Mouse (Mus musculus): ENCODE data around the gene C130060K24Rik. TPM values are rescaled to one million over a fixed set of nuclear protein-coding genes. Genes with fewer than 3 reads are reported as not detected.

C130060K24Rik gene
- not detected for polyA plus RNA-seq (2021)

- peaks cover 8% of the 10 kb centered on the region for H3K27me3 ChIP-seq
- in situ Hi-C loops (cut with MboI; ENCODE audit: low pct_unique_long_range_greater_than_20kb): no loop called here
- CTCF ChIA-PET: no interaction called here
- ATAC-seq (no peak), DNase-seq (ENCODE audit: low read depth, low spot score) (no peak)
- TF ChIP-seq CTCF (IDR thresholded peaks at IDR 0.05): no peak
- POLR2A ChIA-PET: no interaction called here
These were observed at the start of gene C130060K24Rik for GRCm38 (mm10) chr6:65380918-65381772. C130060K24Rik (plus strand) TSS chr6:65381105.

GRCm38 (mm10) chr6:65334246-65334645 lies 46.7 kb upstream of the C130060K24Rik start:
- TF ChIP-seq CTCF (IDR thresholded peaks at IDR 0.05): no peak
- no peak for DNase-seq (ENCODE audit: low read depth, low spot score)
- ATAC-seq: no peak
- in situ Hi-C loops (cut with MboI; ENCODE audit: low pct_unique_long_range_greater_than_20kb): no loop called here
- peaks cover 6% of the 10 kb centered on the region for H3K27me3 ChIP-seq
- ChIA-PET POLR2A (no interaction called here), CTCF (no interaction called here)

- no peak for TF ChIP-seq CTCF (IDR thresholded peaks at IDR 0.05)
- ChIA-PET CTCF (no interaction called here), POLR2A (no interaction called here)
- ATAC-seq (no peak), DNase-seq (ENCODE audit: low read depth, low spot score) (no peak)
- in situ Hi-C loops (cut with MboI; ENCODE audit: low pct_unique_long_range_greater_than_20kb): no loop called here
- H3K27me3 ChIP-seq: no peaks in the 10 kb centered on the region
These were observed 41.5 kb upstream of the C130060K24Rik start for GRCm38 (mm10) chr6:65339391-65339790.

GRCm38 (mm10) chr6:65341360-65341759 lies 39.5 kb upstream of the C130060K24Rik start:
- no peak for DNase-seq (ENCODE audit: low read depth, low spot score)
- no peak for ATAC-seq
- CTCF ChIA-PET: no interaction called here
- in situ Hi-C loops (cut with MboI; ENCODE audit: low pct_unique_long_range_greater_than_20kb): no loop called here
- H3K27me3 ChIP-seq: no peaks in the 10 kb centered on the region
- TF ChIP-seq CTCF (IDR thresholded peaks at IDR 0.05): no peak
- POLR2A ChIA-PET: no interaction called here

- ChIA-PET POLR2A (no interaction called here), CTCF (no interaction called here)
- TF ChIP-seq CTCF (IDR thresholded peaks at IDR 0.05): no peak
- in situ Hi-C loops (cut with MboI; ENCODE audit: low pct_unique_long_range_greater_than_20kb): no loop called here
- no peak for ATAC-seq
- peaks cover 16% of the 10 kb centered on the region for H3K27me3 ChIP-seq
- DNase-seq (ENCODE audit: low read depth, low spot score): no peak
These were observed 33.2 kb upstream of the C130060K24Rik start for GRCm38 (mm10) chr6:65347736-65348135.

GRCm38 (mm10) chr6:65348255-65348654 lies 32.6 kb upstream of the C130060K24Rik start:
- in situ Hi-C loops (cut with MboI; ENCODE audit: low pct_unique_long_range_greater_than_20kb): no loop called here
- peaks cover 16% of the 10 kb centered on the region for H3K27me3 ChIP-seq
- ATAC-seq: no peak
- POLR2A ChIA-PET: no interaction called here
- TF ChIP-seq CTCF (IDR thresholded peaks at IDR 0.05): no peak
- CTCF ChIA-PET: no interaction called here
- no peak for DNase-seq (ENCODE audit: low read depth, low spot score)

GRCm38 (mm10) chr6:65351622-65352021 lies 29.3 kb upstream of the C130060K24Rik start:
- in situ Hi-C loops (cut with MboI; ENCODE audit: low pct_unique_long_range_greater_than_20kb): no loop called here
- no peak for ATAC-seq
- CTCF ChIA-PET: no interaction called here
- POLR2A ChIA-PET: no interaction called here
- peaks cover 16% of the 10 kb centered on the region for H3K27me3 ChIP-seq
- DNase-seq (ENCODE audit: low read depth, low spot score): no peak
- no peak for TF ChIP-seq CTCF (IDR thresholded peaks at IDR 0.05)

GRCm38 (mm10) chr6:65375918-65376317 lies 5.0 kb upstream of the C130060K24Rik start:
- ChIA-PET POLR2A (no interaction called here), CTCF (no interaction called here)
- peaks cover 5% of the 10 kb centered on the region for H3K27me3 ChIP-seq
- no peak for DNase-seq (ENCODE audit: low read depth, low spot score)
- in situ Hi-C loops (cut with MboI; ENCODE audit: low pct_unique_long_range_greater_than_20kb): no loop called here
- ATAC-seq: no peak
- TF ChIP-seq CTCF (IDR thresholded peaks at IDR 0.05): no peak

GRCm38 (mm10) chr6:65421888-65422287 lies 41.0 kb downstream of the C130060K24Rik start:
- no peak for TF ChIP-seq CTCF (IDR thresholded peaks at IDR 0.05)
- ChIA-PET CTCF (no interaction called here), POLR2A (no interaction called here)
- DNase-seq (ENCODE audit: low read depth, low spot score) (no peak), ATAC-seq (no peak)
- in situ Hi-C loops (cut with MboI; ENCODE audit: low pct_unique_long_range_greater_than_20kb): no loop called here
- H3K27me3 ChIP-seq: peaks cover 6% of the 10 kb centered on the region

GRCm38 (mm10) chr6:65427065-65427464 lies 46.2 kb downstream of the C130060K24Rik start:
- H3K27me3 ChIP-seq: peaks cover 6% of the 10 kb centered on the region
- CTCF ChIA-PET: no interaction called here
- DNase-seq (ENCODE audit: low read depth, low spot score): no peak
- in situ Hi-C loops (cut with MboI; ENCODE audit: low pct_unique_long_range_greater_than_20kb): no loop called here
- POLR2A ChIA-PET: no interaction called here
- no peak for ATAC-seq
- TF ChIP-seq CTCF (IDR thresholded peaks at IDR 0.05): no peak

GRCm38 (mm10) chr6:65433159-65433558 lies 52.3 kb downstream of the C130060K24Rik start:
- ChIA-PET POLR2A (no interaction called here), CTCF (no interaction called here)
- no peaks in the 10 kb centered on the region for H3K27me3 ChIP-seq
- ATAC-seq (no peak), DNase-seq (ENCODE audit: low read depth, low spot score) (no peak)
- in situ Hi-C loops (cut with MboI; ENCODE audit: low pct_unique_long_range_greater_than_20kb): no loop called here
- TF ChIP-seq CTCF (IDR thresholded peaks at IDR 0.05): no peak

- ChIA-PET CTCF (interaction anchor here (1.0 to 2.5 kb wide), 4 partner anchors 12 to 327 kb away, joined by 3 to 19 read pairs (median 4); partner anchors contain the start of gene Hpgds), POLR2A (no interaction called here)
- DNase-seq (ENCODE audit: low read depth, low spot score) (no peak), ATAC-seq (no peak)
- TF ChIP-seq CTCF (IDR thresholded peaks at IDR 0.05): peak; percentile 30
- H3K27me3 ChIP-seq: peaks cover 31% of the 10 kb centered on the region
- in situ Hi-C loops (cut with MboI; ENCODE audit: low pct_unique_long_range_greater_than_20kb): loop anchor here (5.0 kb wide), 1 partner anchor 326 kb away; no protein-coding TSS in a partner anchor
These were observed 72.6 kb downstream of the C130060K24Rik start for GRCm38 (mm10) chr6:65453465-65453864.

Measured in Patski (cell line).